Mouse (Mus musculus) bone marrow, adult 2 months (tissue): Measurements from ENCODE around the gene Ablim1.

ENCODE experiments used
- CTCF ChIP-seq: fragments of 200-500 bp; IDR thresholded peaks from 2 replicates; pipeline ENCODE4 v1.5.1; 2011; ENCODE audit warnings: low read length, control low read depth; ENCODE audit not compliant: control insufficient read depth, insufficient read depth
- POLR2A ChIP-seq: fragments of 200-500 bp; IDR thresholded peaks from 2 replicates; pipeline ENCODE4 v1.6.1; 2011; ENCODE audit warnings: low read depth, mild to moderate bottlenecking, control low read depth, low read length, borderline replicate concordance; ENCODE audit not compliant: control insufficient read depth

DNA sequence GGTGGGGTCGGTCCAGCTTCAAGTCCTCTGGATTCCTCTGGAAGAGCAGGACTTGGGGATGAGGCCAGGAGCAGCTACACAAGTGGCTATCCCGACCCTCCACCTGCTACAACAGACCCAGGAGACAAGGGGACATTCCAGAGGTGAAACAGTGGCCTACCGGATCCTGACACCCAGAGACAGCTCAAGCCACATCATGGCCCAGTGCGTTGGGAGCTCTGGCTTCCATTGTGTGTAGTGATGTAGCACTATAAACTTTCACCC is 215.7 kb downstream of the Ablim1 start:
- TF ChIP-seq CTCF (no peak), POLR2A (no peak)
